Mouse (Mus musculus) duodenum, adult 2 months (tissue): Measurements from ENCODE around the gene Gja6. TPM values are rescaled to one million over a fixed set of nuclear protein-coding genes. Genes with fewer than 3 reads are reported as not detected.

Experiments
- polyA plus RNA-seq: library from polyadenylated mRNA; depleted of rRNA; stranded (reverse); fragments of >200 nt; gene quantifications from 2 replicates; pipeline ENCODE4 v1.2.3, GENCODE M21; 2012; ENCODE audit warnings: low replicate concordance; rRNA removed

Gene Gja6
- not detected in 2 replicates for polyA plus RNA-seq

GRCm38 (mm10) chrX:160906952-160907351 is at the start of gene Gja6:
Gene Gja6, minus strand, starts transcription at chrX:160907052.

Other genes starting within 250 kb of the Gja6 start
- gene Ppef1, start 171.3 kb downstream of the Gja6 start, polyA plus RNA-seq: not detected in 2 replicates
- not detected in 2 replicates for gene Rs1, start 139.0 kb downstream of the Gja6 start, polyA plus RNA-seq
- gene Cdkl5, start 87.7 kb upstream of the Gja6 start, polyA plus RNA-seq: 0.06 and 0.12 TPM in 2 replicates
- 0.02 and 0.05 TPM in 2 replicates for gene Scml2, start 210.1 kb upstream of the Gja6 start, polyA plus RNA-seq